Mouse (Mus musculus): ENCODE data around the gene Hddc3.

- no peak for TF ChIP-seq EP300 (IDR thresholded peaks at IDR 0.05)
- TF ChIP-seq CTCF (IDR thresholded peaks at IDR 0.05): no peak
Observed at GRCm38 (mm10) chr7:80374280-80374679, 31.4 kb downstream of the Hddc3 start.

All from lung, postnatal 0 days (tissue).